Mouse (Mus musculus) heart, postnatal 0 days (tissue): Measurements from ENCODE around the gene Ndufb11.

Source experiments
- CTCF ChIP-seq: IDR thresholded peaks from 2 replicates; pipeline ENCODE4 v1.5.1; 2016; ENCODE audit warnings: antibody characterized with exemption, control low read depth, low read depth
- EP300 ChIP-seq: IDR thresholded peaks from 2 replicates; pipeline ENCODE4 v1.6.1; 2016; ENCODE audit warnings: antibody characterized with exemption, low read depth

GRCm38 (mm10) chrX:20608500-20608899 is 8.9 kb downstream of the Ndufb11 start:
- TF ChIP-seq CTCF (no peak), EP300 (no peak)
